Mouse (Mus musculus): ENCODE data around the gene Slc13a2.

Gene Slc13a2

DNA sequence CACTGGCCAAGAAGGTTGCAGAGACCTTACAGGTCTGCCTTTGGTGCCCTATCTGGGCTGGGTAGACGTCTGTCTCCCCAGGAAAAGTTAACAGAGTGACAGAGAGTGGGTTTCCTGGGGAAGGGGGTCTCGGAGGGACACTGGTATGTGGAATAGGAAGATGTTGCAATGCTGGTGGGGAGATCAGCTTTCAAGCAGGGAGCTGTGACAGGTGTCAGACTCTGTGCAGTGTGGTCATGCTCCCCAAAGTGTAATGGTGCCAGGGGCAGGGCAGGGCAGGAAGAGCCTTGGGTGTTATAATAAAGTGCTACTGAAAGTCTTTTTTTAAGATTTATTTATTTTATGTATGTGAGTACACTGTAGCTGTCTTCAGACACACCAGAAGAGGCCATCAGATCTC, 28.3 kb upstream of the Slc13a2 start:
- Histone ChIP-seq H3K27me3 (ENCODE audit: control insufficient read depth, insufficient read depth, low read length, poor library complexity, severe bottlenecking) (no peaks in the 10 kb centered on the region), H3K36me3 (ENCODE audit: control insufficient read depth, insufficient read depth, low read length, poor library complexity, severe bottlenecking) (no peaks in the 10 kb centered on the region)
- DNase-seq (ENCODE audit: low read depth, low spot score) = no peak

DNA sequence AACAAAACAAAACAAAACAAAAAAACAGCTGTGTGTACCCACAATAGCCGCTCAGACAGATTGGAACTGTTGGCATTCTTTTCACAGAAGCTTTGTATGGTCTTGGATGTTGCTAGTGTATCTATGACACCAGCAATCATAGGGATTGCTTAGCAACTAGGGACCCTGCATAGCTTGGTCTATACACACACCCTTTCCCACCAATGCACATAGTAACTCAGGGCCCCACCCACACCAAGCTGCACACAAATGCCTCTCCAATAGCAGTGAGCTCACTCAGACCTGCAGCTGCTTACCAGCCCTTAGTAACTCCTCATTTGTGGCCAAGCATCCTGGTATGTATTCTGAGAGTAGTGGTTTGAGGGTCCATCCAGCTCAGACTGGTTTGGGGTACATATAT, 26.2 kb upstream of the Slc13a2 start:
- Histone ChIP-seq H3K27me3 (ENCODE audit: control insufficient read depth, insufficient read depth, low read length, poor library complexity, severe bottlenecking) (no peaks in the 10 kb centered on the region), H3K36me3 (ENCODE audit: control insufficient read depth, insufficient read depth, low read length, poor library complexity, severe bottlenecking) (no peaks in the 10 kb centered on the region)
- DNase-seq (ENCODE audit: low read depth, low spot score) = no peak

DNA sequence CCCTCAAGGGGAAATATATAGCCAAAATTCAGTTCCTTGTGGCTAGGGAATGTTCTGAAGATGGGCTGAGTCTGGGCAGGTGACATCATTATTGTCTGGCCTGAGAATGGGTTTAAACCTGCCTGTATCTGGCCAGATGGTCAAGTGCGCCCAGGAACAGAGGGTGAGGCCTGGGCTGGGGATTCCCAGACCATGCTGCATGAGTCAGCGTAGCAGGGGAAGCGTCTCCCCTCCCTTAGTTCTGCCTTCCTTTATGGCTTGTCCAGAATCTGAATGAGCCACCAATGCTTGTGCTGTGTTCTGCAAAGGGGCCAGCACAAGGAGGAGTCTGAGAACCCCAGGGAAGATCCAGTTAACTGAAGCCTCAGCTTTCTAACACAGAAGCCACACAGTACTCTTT, 25.2 kb upstream of the Slc13a2 start:
- no peak for DNase-seq (ENCODE audit: low read depth, low spot score)
- Histone ChIP-seq H3K27me3 (ENCODE audit: control insufficient read depth, insufficient read depth, low read length, poor library complexity, severe bottlenecking) (no peaks in the 10 kb centered on the region), H3K36me3 (ENCODE audit: control insufficient read depth, insufficient read depth, low read length, poor library complexity, severe bottlenecking) (no peaks in the 10 kb centered on the region)

DNA sequence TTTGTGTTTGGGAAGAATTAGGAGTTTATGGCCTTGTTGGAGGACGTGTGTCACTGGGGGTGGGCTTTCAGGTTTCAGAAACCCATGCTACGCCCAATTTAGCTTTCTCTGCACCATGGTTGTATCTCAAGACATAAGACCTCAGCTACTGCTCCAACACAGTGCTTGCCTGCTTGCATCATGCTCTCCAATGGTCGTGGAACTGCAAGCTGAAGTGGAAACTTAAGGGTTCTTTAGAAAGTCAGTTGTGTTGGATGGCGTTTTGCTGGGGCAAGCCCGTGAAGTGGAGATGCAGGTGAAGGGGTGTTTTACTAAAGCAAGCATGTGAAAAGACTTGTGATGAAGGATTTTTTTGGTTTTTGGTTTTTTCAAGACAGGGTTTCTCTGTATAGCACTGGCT, 21.1 kb upstream of the Slc13a2 start:
- no peaks in the 10 kb centered on the region for H3K27me3 ChIP-seq (ENCODE audit: control insufficient read depth, insufficient read depth, low read length, poor library complexity, severe bottlenecking)
- H3K36me3 ChIP-seq (ENCODE audit: control insufficient read depth, insufficient read depth, low read length, poor library complexity, severe bottlenecking) = no peaks in the 10 kb centered on the region

DNA sequence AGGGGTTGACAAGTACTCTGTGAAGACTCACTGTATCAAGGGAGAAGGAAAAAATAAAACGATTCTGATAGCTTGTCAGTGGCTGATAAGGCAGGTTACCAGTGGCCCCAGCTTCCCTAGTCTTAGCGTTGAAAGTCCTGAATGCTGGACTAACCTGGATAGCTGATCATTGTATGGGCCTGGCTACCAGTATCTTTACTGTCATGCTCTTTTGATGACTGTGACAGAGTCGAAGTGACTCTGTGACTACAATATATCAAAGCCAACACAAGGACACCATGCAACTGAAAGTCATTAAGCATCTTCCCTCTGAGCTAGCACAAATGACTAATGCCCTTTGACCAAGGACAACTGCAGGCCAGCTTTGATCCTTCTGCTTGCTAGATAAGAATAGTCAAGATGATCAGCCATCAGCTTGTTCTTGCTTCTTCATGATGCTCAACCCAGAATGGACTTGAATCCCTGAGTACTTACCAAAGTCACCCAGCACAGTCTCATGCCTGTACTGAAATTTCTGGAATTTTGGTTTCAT, 16.4 kb upstream of the Slc13a2 start:
- DNase-seq (ENCODE audit: low read depth, low spot score) = no peak
- H3K27me3 ChIP-seq (ENCODE audit: control insufficient read depth, insufficient read depth, low read length, poor library complexity, severe bottlenecking) = no peaks in the 10 kb centered on the region
- no peaks in the 10 kb centered on the region for H3K36me3 ChIP-seq (ENCODE audit: control insufficient read depth, insufficient read depth, low read length, poor library complexity, severe bottlenecking)

More for the DNA sequence above, 21.1 kb upstream of the Slc13a2 start:
- DNase-seq (ENCODE audit: low read depth, low spot score) = no peak

DNA sequence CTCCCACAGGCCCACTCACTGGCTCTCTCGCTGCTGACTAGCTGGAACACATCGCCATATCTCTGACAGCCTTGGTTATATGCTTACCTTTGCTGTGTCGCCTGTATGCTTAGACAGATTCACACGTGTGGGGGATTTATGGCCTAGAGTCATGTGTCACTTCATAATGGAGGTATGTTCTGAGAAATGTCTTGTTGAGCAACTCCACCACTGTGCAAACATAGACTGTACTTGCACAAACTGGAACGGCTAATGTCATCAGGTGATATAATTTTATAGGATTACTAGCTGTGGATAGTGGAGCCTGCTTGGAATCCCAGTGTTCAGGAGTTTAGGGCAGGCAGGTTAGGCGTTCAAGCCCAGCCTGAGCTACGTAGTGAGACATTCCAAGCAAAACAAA, 15.2 kb upstream of the Slc13a2 start:
- Histone ChIP-seq H3K36me3 (ENCODE audit: control insufficient read depth, insufficient read depth, low read length, poor library complexity, severe bottlenecking) (no peaks in the 10 kb centered on the region), H3K27me3 (ENCODE audit: control insufficient read depth, insufficient read depth, low read length, poor library complexity, severe bottlenecking) (no peaks in the 10 kb centered on the region)
- DNase-seq (ENCODE audit: low read depth, low spot score) = no peak

DNA sequence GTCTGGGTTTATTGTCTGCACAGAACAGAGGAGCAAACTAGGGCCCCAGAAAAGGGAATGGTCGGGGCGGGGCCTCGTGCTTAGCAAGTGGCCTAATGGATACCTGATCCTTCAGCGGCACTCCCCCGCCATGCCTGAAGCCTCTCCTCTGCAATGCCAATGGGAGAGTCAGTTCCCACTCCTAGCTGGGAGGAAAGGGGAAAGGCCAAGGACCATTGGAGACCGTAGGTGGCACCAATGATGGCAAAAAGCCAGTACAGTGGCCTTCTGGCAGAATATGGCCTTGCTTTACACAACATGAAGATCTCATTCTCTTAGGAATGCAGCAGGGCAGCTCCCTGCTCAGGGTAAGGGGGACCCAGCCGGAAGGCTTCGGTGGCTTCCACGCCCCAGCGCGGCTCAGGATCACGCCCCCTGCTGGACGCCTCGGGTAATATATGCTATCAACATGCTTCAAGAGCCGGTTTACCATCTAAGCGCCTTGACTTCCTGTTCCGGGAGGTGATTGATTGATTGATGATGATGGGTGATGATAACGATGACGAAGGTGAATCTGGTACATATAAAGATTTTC, 13.8 kb upstream of the Slc13a2 start:
- peak; percentile 49 for DNase-seq (ENCODE audit: low read depth, low spot score)
- Histone ChIP-seq H3K36me3 (ENCODE audit: control insufficient read depth, insufficient read depth, low read length, poor library complexity, severe bottlenecking) (no peaks in the 10 kb centered on the region), H3K27me3 (ENCODE audit: control insufficient read depth, insufficient read depth, low read length, poor library complexity, severe bottlenecking) (no peaks in the 10 kb centered on the region)

DNA sequence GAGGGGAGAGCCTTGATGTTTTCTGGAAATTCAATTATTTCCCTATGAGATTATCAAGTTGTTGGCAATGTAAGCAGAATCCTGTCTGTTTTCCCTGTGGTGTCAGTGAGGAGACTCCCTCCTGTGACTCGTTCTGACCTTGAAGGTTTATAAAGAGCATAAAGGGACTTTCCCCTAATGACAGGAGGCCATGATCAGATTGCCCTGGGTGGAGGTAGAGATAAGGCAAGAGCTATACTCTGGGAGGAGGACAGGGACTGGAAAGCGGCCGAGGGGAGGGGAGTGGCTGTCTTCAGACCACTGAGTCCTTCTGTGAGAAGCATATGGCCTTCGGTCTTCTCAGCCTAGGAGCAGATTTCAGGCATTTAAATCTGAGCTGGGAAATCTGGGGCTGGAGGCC, 12.0 kb upstream of the Slc13a2 start:
- DNase-seq (ENCODE audit: low read depth, low spot score) = no peak
- no peaks in the 10 kb centered on the region for H3K36me3 ChIP-seq (ENCODE audit: control insufficient read depth, insufficient read depth, low read length, poor library complexity, severe bottlenecking)

DNA sequence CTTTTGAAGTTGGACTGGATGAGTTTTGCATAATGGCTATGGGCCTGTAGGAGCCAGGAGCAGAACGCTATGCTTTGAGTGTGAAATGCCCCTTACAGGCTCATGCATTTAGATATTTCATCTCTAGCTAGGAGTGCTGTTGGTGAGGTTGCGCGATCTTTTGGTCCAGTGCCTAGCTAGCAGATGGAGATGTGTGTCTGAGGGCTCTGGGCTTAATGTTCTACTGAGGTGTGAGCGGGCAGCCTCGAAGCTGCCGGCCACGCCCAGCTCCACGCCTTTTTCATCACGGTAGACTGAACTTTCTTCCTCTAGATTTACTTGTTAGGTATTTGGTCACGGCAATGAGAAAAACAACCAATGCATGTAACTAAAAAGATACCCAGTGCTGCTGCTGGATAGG, 9.2 kb upstream of the Slc13a2 start:
- H3K36me3 ChIP-seq (ENCODE audit: control insufficient read depth, insufficient read depth, low read length, poor library complexity, severe bottlenecking) = no peaks in the 10 kb centered on the region
- no peak for DNase-seq (ENCODE audit: low read depth, low spot score)
- H3K27me3 ChIP-seq (ENCODE audit: control insufficient read depth, insufficient read depth, low read length, poor library complexity, severe bottlenecking) = no peaks in the 10 kb centered on the region

More for the DNA sequence above, 12.0 kb upstream of the Slc13a2 start:
- H3K27me3 ChIP-seq (ENCODE audit: control insufficient read depth, insufficient read depth, low read length, poor library complexity, severe bottlenecking) = no peaks in the 10 kb centered on the region

DNA sequence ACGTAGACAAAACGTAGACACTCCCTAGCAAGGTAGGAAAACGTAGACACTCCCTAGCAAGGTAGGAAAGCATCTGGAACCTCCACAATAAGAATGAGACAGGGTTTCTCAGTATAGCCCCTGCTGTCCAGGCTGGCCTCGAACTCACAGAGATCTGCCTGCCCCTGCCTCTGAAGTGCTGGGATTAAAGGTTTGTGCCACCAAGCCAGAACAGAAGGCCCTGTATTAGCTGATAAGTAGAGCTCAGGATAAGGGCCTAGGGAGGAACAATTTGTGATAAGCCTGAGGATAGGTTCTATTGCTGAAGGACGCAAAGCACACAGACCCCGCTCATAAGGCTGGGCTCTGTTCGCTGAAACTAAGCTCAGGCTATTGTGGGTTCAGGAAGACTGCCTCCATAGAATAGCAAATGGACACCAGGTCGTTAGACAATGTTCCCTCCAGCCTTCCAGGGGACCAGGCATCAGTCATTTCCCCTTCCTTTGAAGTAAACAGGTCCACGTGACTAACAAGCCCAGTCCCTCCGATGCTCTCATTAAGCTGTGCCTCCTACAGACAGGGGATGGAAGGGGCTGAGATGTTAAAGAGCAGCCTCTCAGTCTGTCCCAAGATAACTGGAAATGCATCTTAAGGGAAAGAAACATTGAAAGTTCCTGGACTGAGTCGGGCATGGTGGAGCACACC, 8.3 kb upstream of the Slc13a2 start:
- H3K27me3 ChIP-seq (ENCODE audit: control insufficient read depth, insufficient read depth, low read length, poor library complexity, severe bottlenecking) = no peaks in the 10 kb centered on the region
- no peak for DNase-seq (ENCODE audit: low read depth, low spot score)
- H3K36me3 ChIP-seq (ENCODE audit: control insufficient read depth, insufficient read depth, low read length, poor library complexity, severe bottlenecking) = no peaks in the 10 kb centered on the region

DNA sequence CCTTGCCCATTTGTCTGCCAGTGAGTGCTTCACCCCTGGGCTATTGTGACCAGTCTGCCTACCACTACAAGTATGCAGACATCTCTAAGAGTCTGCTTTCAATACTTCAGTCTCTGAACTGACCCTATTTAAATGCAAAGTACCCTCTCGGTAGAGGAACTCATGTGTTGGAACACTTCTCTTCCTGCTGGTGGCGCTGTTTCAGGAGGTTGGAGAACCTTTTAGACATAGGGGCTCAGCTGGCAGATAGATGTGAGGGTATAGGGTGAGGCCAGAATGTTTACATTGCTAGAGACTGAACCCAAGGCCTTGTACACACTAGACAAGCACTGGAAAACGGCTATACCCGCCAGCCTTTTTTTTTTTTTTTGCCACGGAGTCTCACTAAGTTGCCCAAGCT, 6.3 kb upstream of the Slc13a2 start:
- H3K36me3 ChIP-seq (ENCODE audit: control insufficient read depth, insufficient read depth, low read length, poor library complexity, severe bottlenecking) = no peaks in the 10 kb centered on the region
- no peaks in the 10 kb centered on the region for H3K27me3 ChIP-seq (ENCODE audit: control insufficient read depth, insufficient read depth, low read length, poor library complexity, severe bottlenecking)
- no peak for DNase-seq (ENCODE audit: low read depth, low spot score)

DNA sequence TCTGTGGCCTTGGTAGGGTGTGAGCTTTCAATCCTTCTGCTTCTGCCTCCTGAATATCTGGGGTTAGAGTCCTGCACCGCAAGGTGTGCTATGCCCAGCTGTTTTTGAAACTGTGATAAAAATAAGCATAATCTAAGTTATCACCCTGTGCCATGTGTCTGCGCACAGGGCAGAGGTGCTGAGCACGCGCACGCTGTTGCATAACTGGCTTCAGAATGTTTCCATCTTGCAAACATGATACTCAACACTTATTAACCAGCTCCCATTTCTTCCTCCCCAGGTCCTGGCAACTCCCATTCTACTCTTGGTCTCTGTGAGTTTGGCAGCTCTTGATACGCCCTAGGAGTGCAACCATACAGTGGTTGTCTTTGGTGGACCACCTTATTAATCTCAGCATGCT, 5.6 kb upstream of the Slc13a2 start:
- no peak for DNase-seq (ENCODE audit: low read depth, low spot score)
- no peaks in the 10 kb centered on the region for H3K36me3 ChIP-seq (ENCODE audit: control insufficient read depth, insufficient read depth, low read length, poor library complexity, severe bottlenecking)
- H3K27me3 ChIP-seq (ENCODE audit: control insufficient read depth, insufficient read depth, low read length, poor library complexity, severe bottlenecking) = no peaks in the 10 kb centered on the region

DNA sequence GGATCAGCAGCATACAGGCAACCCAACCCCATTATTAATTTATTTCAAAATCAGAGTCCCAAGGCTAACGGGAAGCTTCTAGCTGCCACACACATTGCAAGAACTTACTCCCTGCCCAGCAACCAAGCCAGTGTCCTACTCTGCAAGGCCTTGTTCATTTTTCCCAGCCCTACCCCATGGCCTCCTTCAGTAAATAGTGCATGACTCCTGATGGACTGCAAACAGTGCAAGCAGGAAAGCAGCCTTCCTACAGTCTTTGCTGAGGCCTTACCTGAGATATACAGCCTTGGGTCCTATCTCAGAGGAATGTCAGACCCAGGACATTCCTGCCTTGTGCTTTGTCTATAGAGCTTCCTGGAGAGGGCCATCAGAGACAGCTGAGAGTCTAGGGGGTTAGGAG, 3.6 kb upstream of the Slc13a2 start:
- H3K27me3 ChIP-seq (ENCODE audit: control insufficient read depth, insufficient read depth, low read length, poor library complexity, severe bottlenecking) = no peaks in the 10 kb centered on the region
- H3K36me3 ChIP-seq (ENCODE audit: control insufficient read depth, insufficient read depth, low read length, poor library complexity, severe bottlenecking) = no peaks in the 10 kb centered on the region
- DNase-seq (ENCODE audit: low read depth, low spot score) = no peak

DNA sequence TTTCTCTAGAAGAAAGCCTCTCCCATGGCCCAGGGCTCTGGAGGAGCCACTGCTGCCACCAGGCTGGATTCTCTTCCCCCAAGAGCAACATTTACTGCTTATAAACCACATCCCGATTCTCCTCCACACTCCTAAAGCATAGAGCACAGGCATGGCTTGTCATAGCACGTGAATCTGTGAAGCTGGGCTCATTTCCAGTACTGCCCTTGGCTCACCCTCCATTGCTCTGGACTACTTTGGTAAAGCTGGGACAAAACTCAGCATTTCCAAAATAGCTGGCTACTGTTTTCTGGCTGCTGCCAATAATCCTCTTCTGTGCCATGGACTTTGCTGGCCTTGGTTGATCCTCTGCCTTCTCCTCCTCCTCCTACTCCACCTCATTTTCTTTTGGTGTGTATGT, 2.3 kb upstream of the Slc13a2 start:
- H3K27me3 ChIP-seq (ENCODE audit: control insufficient read depth, insufficient read depth, low read length, poor library complexity, severe bottlenecking) = no peaks in the 10 kb centered on the region
- DNase-seq (ENCODE audit: low read depth, low spot score) = no peak
- H3K36me3 ChIP-seq (ENCODE audit: control insufficient read depth, insufficient read depth, low read length, poor library complexity, severe bottlenecking) = no peaks in the 10 kb centered on the region

DNA sequence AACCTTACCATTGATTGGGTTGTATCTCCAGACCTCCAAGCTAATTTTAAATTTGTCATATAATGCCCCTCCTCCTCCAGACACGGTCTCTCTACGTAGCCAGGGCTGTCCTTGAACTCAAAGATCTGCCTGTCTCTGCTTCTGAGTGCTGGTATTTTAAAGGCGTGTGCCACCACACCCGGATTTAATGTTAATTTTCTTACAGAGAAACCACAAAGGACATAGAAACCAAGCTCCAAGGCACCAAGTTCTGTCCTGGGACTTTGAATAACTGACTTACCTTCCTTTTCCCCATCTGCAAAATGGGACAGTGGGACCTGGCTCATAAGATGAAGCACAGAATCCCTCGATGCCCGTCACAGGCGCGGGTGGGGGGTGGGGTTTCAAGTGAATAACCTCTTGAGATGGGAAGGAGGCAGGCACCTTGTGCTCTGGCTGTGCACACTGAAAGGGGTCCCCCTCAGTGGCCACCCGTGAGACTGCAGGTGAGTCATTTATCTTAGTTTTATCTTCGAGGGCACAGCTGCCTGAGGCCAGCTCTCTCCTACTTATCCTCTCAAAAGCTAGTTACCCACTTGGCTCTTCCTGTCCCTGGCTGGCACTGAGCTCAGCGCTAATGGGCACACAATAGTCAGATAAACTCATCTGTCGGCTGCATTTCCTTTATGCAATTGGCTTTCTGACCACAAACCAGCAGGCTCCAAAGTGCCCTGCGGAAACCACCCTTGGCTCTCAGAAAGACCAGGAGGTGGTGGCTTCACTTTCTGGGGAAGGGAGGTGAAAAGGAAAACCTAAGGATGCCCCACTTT, 612 bp downstream of the Slc13a2 start:
- H3K27me3 ChIP-seq (ENCODE audit: control insufficient read depth, insufficient read depth, low read length, poor library complexity, severe bottlenecking) = no peaks in the 10 kb centered on the region; the same call in 1 of the 2 replicates
- DNase-seq (ENCODE audit: low read depth, low spot score) = no peak
- no peaks in the 10 kb centered on the region for H3K36me3 ChIP-seq (ENCODE audit: control insufficient read depth, insufficient read depth, low read length, poor library complexity, severe bottlenecking)
